Mouse (Mus musculus): ENCODE results near the gene Ccdc106. TPM values are rescaled to one million over a fixed set of nuclear protein-coding genes. Genes with fewer than 3 reads are reported as not detected.
A peak's percentile ranks its signal among the peaks of the same experiment; 100 is the strongest.

The Ccdc106 gene
- total and polyA plus RNA-seq, 3 experiments, result 0.52 to 0.81 TPM; not detected in 1

DNA sequence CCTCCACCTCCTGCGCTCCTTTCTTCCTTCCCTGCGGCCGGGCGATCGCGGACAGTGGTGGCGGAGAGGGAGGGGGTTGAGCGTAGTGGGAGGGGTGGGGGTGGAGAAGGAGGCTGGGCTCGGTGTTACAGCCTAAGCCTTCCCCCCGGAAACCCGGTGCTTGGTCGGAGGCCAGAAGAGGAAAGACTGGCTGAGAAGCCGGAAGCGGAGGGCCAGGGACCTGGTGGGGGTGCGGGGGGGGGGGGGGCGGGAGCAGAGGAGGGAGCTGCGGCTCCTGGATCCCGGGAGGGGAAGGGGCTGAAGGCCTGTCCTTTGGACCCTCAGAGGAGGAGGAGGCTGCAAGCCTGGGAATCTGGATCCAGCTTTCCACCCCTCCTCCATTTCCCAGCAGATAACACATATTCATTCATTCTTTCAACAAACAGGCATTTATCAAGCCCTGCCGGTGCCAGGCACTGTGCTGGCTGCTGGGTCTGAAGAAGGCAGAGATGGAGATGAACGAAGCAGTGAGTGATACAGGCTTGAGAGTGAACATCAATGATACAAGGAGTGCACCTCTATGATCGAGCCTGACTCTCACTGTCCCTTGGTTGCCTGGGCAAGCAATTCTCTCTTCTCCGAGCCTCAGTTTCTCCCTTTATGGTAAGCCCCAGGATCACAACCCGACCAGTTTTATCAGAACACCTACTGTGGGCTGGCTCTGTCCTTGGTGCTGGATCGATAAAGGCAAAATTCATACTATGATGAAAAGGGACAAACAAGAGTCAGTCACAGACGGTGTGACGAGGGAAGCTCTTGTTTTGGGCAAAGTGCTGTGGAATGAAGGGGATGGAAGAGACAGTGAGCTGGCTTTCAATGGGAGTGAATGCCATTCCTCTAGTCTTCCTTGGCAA, 24.1 kb upstream of the Ccdc106 start, which contains the start of gene Zfp579:
TSS of gene Zfp579 (minus strand) at position 156 of the 893 bp plus-strand sequence.
- no peak for TF ChIP-seq MYC (IDR thresholded peaks at IDR 0.05; ENCODE audit: low read depth, low read length)
- TF ChIP-seq NELFE (IDR thresholded peaks at IDR 0.05; ENCODE audit: low read depth, low read length), result peak; percentile 55; the same call in 1 of the 2 replicates
- no peak for TF ChIP-seq SMC3 (IDR thresholded peaks at IDR 0.05; ENCODE audit: low read depth, low read length)
- peak; percentile 62; the same call in 1 of the 2 replicates for TF ChIP-seq IRF4 (IDR thresholded peaks at IDR 0.05; ENCODE audit: low read depth, low read length)
- peak; percentile 78 for TF ChIP-seq ELF1 (IDR thresholded peaks at IDR 0.05; ENCODE audit: low read depth, low read length)
- peak; percentile 58 for TF ChIP-seq POLR2A (IDR thresholded peaks at IDR 0.05; ENCODE audit: low read depth, low read length)
- TF ChIP-seq SIN3A (IDR thresholded peaks at IDR 0.05; ENCODE audit: low read length), result peak; percentile 83
- TF ChIP-seq CHD2 (IDR thresholded peaks at IDR 0.05; ENCODE audit: low read length), result peak; percentile 79
- TF ChIP-seq NRF1 (IDR thresholded peaks at IDR 0.05; ENCODE audit: low read depth, low read length), result 0 out of 2 replicates have a peak, but pooled peaks have one; percentile 8
- peak; percentile 78 for TF ChIP-seq HCFC1 (IDR thresholded peaks at IDR 0.05; ENCODE audit: low read depth, low read length)
- peak; percentile 31; the same call in 1 of the 2 replicates for TF ChIP-seq ZKSCAN1 (IDR thresholded peaks at IDR 0.05; ENCODE audit: borderline replicate concordance, low read depth, low read length)
- TF ChIP-seq POLR2AphosphoS2 (IDR thresholded peaks at IDR 0.05; ENCODE audit: low read depth, low read length), result no peak
- TF ChIP-seq MAZ (IDR thresholded peaks at IDR 0.05; ENCODE audit: low read depth, low read length), result peak; percentile 97
- TF ChIP-seq USF1 (IDR thresholded peaks at IDR 0.05; ENCODE audit: low read depth, low read length), result no peak
- TF ChIP-seq TCF12 (IDR thresholded peaks at IDR 0.05; ENCODE audit: low read depth, low read length), result peak; percentile 33; the same call in 1 of the 2 replicates
- in situ Hi-C loops (cut with MboI; ENCODE audit: low pct_ligation_motif_present, low pct_unique_long_range_greater_than_20kb, low sequenced_read_pairs) (no loop called here), dilution Hi-C loops (cut with MboI; ENCODE audit: extremely low pct_ligation_motif_present, extremely low pct_unique_long_range_greater_than_20kb, low sequenced_read_pairs) (no loop called here)
- H3K79me2 ChIP-seq (replicated peaks; ENCODE audit: control insufficient read depth, extremely low read depth, insufficient read depth, poor library complexity, severe bottlenecking), result no peaks in the 10 kb centered on the region
- peak within 1 kb of the TSS; percentile 75 to 82 (median 77) for H3K4me3 ChIP-seq (replicated peaks in 1 of 3; ENCODE audit: low read depth in 2 of 3, low read length in 2 of 3, poor library complexity in 1 of 3)
- H3K27ac ChIP-seq (ENCODE audit: insufficient read depth, low read depth), result peak within 1 kb of the TSS; percentile 25
- H3K4me2 ChIP-seq (ENCODE audit: insufficient read depth, low read depth, poor library complexity, severe bottlenecking), result peak within 1 kb of the TSS; percentile 73
- peaks cover 0 to 13% of the 10 kb centered on the region in 2 experiments; a peak in 2 of 4 replicates for H3K4me1 ChIP-seq (ENCODE audit: control insufficient read depth in 1 of 2, insufficient read depth in 2 of 2)
- no peaks in the 10 kb centered on the region for H3K27me3 ChIP-seq (replicated peaks)
- peak within 1 kb of the TSS; percentile 91 for H3K9ac ChIP-seq (ENCODE audit: insufficient read depth, low read depth)
- H3K36me3 ChIP-seq (replicated peaks in 1 of 2; ENCODE audit: control insufficient read depth in 1 of 2, insufficient read depth in 1 of 2, low read length in 1 of 2), result peaks cover 11 to 23% of the 10 kb centered on the region in 2 experiments
- peak; percentile 87 for DNase-seq (ENCODE audit: extremely low read depth)
- H3K9me3 ChIP-seq (replicated peaks; ENCODE audit: low read length), result peaks cover 12% of the 10 kb centered on the region

DNA sequence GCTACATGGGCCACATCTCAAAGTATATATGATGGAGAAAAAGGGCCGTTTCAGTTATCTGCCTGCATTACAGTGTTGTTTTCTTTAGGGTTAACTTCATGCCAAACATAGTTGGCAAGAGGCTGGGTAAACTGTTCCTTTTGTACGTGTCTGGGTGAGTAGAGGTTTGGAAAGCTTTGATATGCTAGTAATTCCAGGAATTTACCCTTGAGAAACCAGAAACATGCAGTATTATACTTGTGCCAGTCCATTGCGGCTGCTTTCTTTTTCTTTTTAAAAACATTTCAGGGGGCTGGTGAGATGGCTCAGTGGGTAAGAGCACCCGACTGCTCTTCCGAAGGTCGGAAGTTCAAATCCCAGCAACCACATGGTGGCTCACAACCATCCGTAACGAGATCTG, 23.4 kb upstream of the Ccdc106 start:
- in situ Hi-C loops (cut with MboI; ENCODE audit: low pct_ligation_motif_present, low pct_unique_long_range_greater_than_20kb, low sequenced_read_pairs) (no loop called here), dilution Hi-C loops (cut with MboI; ENCODE audit: extremely low pct_ligation_motif_present, extremely low pct_unique_long_range_greater_than_20kb, low sequenced_read_pairs) (no loop called here)
- Histone ChIP-seq H3K27me3 (replicated peaks) (no peaks in the 10 kb centered on the region), H3K4me3 (replicated peaks in 1 of 3; ENCODE audit: low read depth in 2 of 3, low read length in 2 of 3, poor library complexity in 1 of 3) (peak overlapping the region; percentile 74 to 82 (median 77)), H3K36me3 (replicated peaks in 1 of 2; ENCODE audit: control insufficient read depth in 1 of 2, insufficient read depth in 1 of 2, low read length in 1 of 2) (peaks cover 11 to 23% of the 10 kb centered on the region in 2 experiments), H3K79me2 (replicated peaks; ENCODE audit: control insufficient read depth, extremely low read depth, insufficient read depth, poor library complexity, severe bottlenecking) (no peaks in the 10 kb centered on the region), H3K4me2 (ENCODE audit: insufficient read depth, low read depth, poor library complexity, severe bottlenecking) (peak overlapping the region; percentile 70), H3K9ac (ENCODE audit: insufficient read depth, low read depth) (peak overlapping the region; percentile 75), H3K4me1 (ENCODE audit: control insufficient read depth in 1 of 2, insufficient read depth in 2 of 2) (peaks cover 0 to 13% of the 10 kb centered on the region in 2 experiments; a peak in 2 of 4 replicates), H3K27ac (ENCODE audit: insufficient read depth, low read depth) (no peak overlapping the region), H3K9me3 (replicated peaks; ENCODE audit: low read length) (peaks cover 12% of the 10 kb centered on the region)
- TF ChIP-seq IRF4 (IDR thresholded peaks at IDR 0.05; ENCODE audit: low read depth, low read length) (no peak), CHD2 (IDR thresholded peaks at IDR 0.05; ENCODE audit: low read length) (no peak), SMC3 (IDR thresholded peaks at IDR 0.05; ENCODE audit: low read depth, low read length) (no peak), ZKSCAN1 (IDR thresholded peaks at IDR 0.05; ENCODE audit: borderline replicate concordance, low read depth, low read length) (no peak), ZMIZ1 (IDR thresholded peaks at IDR 0.05; ENCODE audit: low read depth, low read length) (no peak), CTCF (conservative IDR thresholded peaks at IDR 0.05 in 1 of 2, IDR thresholded peaks at IDR 0.05 in 1 of 2; ENCODE audit: low read depth in 2 of 2, low read length in 2 of 2) (no peak)
- no peak for DNase-seq (ENCODE audit: extremely low read depth)

Data from CH12.LX (cell line).